Mouse (Mus musculus): ENCODE results near the gene Lbh. TPM values are rescaled to one million over a fixed set of nuclear protein-coding genes. Genes with fewer than 3 reads are reported as not detected.
A peak's percentile ranks its signal among the peaks of the same experiment; 100 is the strongest.

Gene Lbh
- polyA plus RNA-seq, 1 experiment from 2014 or later, result 2.7 TPM

- no peaks in the 10 kb centered on the region for H3K27me3 ChIP-seq
- peaks cover 3% of the 10 kb centered on the region; the same call in 1 of the 2 replicates for H3K4me1 ChIP-seq (replicated peaks)
- H3K4me3 ChIP-seq (replicated peaks), result no peak overlapping the region
- H3K36me3 ChIP-seq, result no peaks in the 10 kb centered on the region
- 94% methylated on average over 4 of the region's 4 CpGs for WGBS
- ATAC-seq (ENCODE audit: insufficient number of reproducible peaks, insufficient read depth, low FRiP score, low TSS enrichment, low read depth), result no peak
- no peak overlapping the region for H3K9ac ChIP-seq (replicated peaks)
- no peaks in the 10 kb centered on the region for H3K9me3 ChIP-seq
- H3K4me2 ChIP-seq, result no peak overlapping the region
- H3K27ac ChIP-seq, result no peak overlapping the region
Measured at GRCm38 (mm10) chr17:72960243-72960642, 42.1 kb downstream of the Lbh start.

GRCm38 (mm10) chr17:72960873-72961272 is 42.8 kb downstream of the Lbh start:
- Histone ChIP-seq H3K36me3 (no peaks in the 10 kb centered on the region), H3K4me1 (replicated peaks) (peaks cover 8% of the 10 kb centered on the region), H3K27me3 (no peaks in the 10 kb centered on the region), H3K4me2 (no peak overlapping the region), H3K27ac (no peak overlapping the region), H3K9me3 (no peaks in the 10 kb centered on the region), H3K9ac (replicated peaks) (no peak overlapping the region), H3K4me3 (replicated peaks) (no peak overlapping the region)
- ATAC-seq (ENCODE audit: insufficient number of reproducible peaks, insufficient read depth, low FRiP score, low TSS enrichment, low read depth), result no peak
- WGBS, result 90% methylated on average over 2 of the region's 2 CpGs

- Histone ChIP-seq H3K27ac (no peak overlapping the region), H3K4me3 (replicated peaks) (no peak overlapping the region), H3K9me3 (no peaks in the 10 kb centered on the region), H3K4me2 (no peak overlapping the region), H3K9ac (replicated peaks) (no peak overlapping the region), H3K27me3 (no peaks in the 10 kb centered on the region), H3K4me1 (replicated peaks) (peaks cover 16% of the 10 kb centered on the region), H3K36me3 (no peaks in the 10 kb centered on the region)
- no peak for ATAC-seq (ENCODE audit: insufficient number of reproducible peaks, insufficient read depth, low FRiP score, low TSS enrichment, low read depth)
- WGBS, result 84% methylated on average over 8 of the region's 8 CpGs
Measured at GRCm38 (mm10) chr17:72961953-72962630, 44.0 kb downstream of the Lbh start.

GRCm38 (mm10) chr17:72965687-72966086 is 47.6 kb downstream of the Lbh start:
- no peak for ATAC-seq (ENCODE audit: insufficient number of reproducible peaks, insufficient read depth, low FRiP score, low TSS enrichment, low read depth)
- WGBS, result 70% methylated on average over 5 of the region's 5 CpGs

GRCm38 (mm10) chr17:72966091-72966531 is 48.0 kb downstream of the Lbh start:
- H3K27ac ChIP-seq, result peak overlapping the region; percentile 56; the same call in 1 of the 2 replicates
- H3K4me3 ChIP-seq (replicated peaks), result no peak overlapping the region
- H3K9ac ChIP-seq (replicated peaks), result no peak overlapping the region
- H3K27me3 ChIP-seq, result no peaks in the 10 kb centered on the region
- no peaks in the 10 kb centered on the region for H3K9me3 ChIP-seq
- H3K36me3 ChIP-seq, result no peaks in the 10 kb centered on the region
- ATAC-seq (ENCODE audit: insufficient number of reproducible peaks, insufficient read depth, low FRiP score, low TSS enrichment, low read depth), result no peak
- peaks cover 16% of the 10 kb centered on the region for H3K4me1 ChIP-seq (replicated peaks)
- H3K4me2 ChIP-seq, result no peak overlapping the region
- WGBS, result 18% methylated on average over 5 of the region's 5 CpGs

More at GRCm38 (mm10) chr17:72965687-72966086, 47.6 kb downstream of the Lbh start:
- Histone ChIP-seq H3K9me3 (no peaks in the 10 kb centered on the region), H3K4me1 (replicated peaks) (peaks cover 16% of the 10 kb centered on the region), H3K4me3 (replicated peaks) (no peak overlapping the region), H3K27me3 (no peaks in the 10 kb centered on the region), H3K36me3 (no peaks in the 10 kb centered on the region), H3K9ac (replicated peaks) (no peak overlapping the region), H3K27ac (peak overlapping the region; percentile 56; the same call in 1 of the 2 replicates), H3K4me2 (no peak overlapping the region)

DNA sequence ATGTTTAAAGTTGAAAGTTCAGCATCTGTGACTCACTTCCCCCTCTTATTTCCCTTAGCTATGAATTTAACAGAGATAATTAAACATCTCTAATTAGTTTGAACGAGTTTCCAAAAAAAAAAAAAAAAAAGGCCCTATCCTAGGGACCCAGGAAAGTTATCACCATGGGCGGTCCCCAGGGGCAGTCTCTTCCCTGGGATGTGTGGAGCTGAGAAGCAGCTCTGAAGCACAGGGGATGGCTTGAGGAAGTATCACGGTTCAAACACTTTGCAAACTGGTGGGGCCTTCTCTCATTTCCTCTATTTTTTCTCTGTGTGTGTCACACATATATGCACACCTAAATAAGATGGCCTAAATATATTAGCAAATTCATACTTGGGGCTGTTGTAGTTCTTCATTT is 48.8 kb downstream of the Lbh start:
- Histone ChIP-seq H3K27ac (peak overlapping the region; percentile 53; the same call in 1 of the 2 replicates), H3K4me3 (replicated peaks) (no peak overlapping the region), H3K36me3 (no peaks in the 10 kb centered on the region), H3K4me1 (replicated peaks) (peaks cover 16% of the 10 kb centered on the region), H3K9ac (replicated peaks) (no peak overlapping the region), H3K4me2 (no peak overlapping the region), H3K9me3 (no peaks in the 10 kb centered on the region), H3K27me3 (no peaks in the 10 kb centered on the region)
- WGBS, result 33% methylated on average over 3 of the region's 3 CpGs
- ATAC-seq (ENCODE audit: insufficient number of reproducible peaks, insufficient read depth, low FRiP score, low TSS enrichment, low read depth), result peak; percentile 66

DNA sequence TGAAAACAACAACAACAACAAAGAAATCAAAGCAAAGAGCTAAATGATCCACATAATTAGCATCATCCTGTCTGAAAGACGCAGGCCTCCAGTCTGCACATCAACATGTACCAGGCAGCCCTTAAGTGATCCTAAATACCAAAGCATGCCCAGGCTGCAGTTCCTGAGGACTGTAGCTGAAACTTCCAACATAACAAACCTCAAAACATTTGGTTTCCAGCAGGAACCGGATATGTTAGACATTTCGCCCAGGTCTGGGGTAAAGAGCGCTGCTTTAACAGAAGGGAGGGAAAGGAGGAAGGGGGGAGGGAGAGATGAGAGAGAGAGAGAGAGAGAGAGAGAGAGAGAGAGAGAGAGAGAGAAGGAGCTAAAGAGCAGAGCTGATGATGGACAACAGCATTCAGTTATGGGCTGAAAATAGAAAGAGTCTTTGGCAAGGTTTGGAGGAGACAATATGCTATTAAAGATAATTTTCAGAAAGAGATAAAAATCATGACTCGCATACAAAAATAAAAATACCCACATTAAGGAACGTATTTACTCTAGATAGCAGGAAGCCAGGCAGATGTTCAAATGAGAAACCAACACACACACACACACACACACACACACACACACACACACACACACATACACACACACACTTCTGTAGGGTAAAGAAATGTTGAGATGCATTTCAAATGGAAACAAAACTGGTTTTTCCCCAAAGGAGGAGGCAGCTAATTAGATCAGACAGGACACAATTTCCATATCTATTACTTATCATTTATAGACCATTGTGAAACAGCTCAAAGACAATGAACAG is 49.5 kb downstream of the Lbh start:
- ATAC-seq (ENCODE audit: insufficient number of reproducible peaks, insufficient read depth, low FRiP score, low TSS enrichment, low read depth), result no peak
- no peaks in the 10 kb centered on the region for H3K36me3 ChIP-seq
- no peak overlapping the region for H3K9ac ChIP-seq (replicated peaks)
- H3K4me3 ChIP-seq (replicated peaks), result no peak overlapping the region
- no peak overlapping the region for H3K4me2 ChIP-seq
- H3K4me1 ChIP-seq (replicated peaks), result peaks cover 16% of the 10 kb centered on the region
- WGBS, result 55% methylated on average over 6 of the region's 6 CpGs
- H3K9me3 ChIP-seq, result no peaks in the 10 kb centered on the region
- no peaks in the 10 kb centered on the region for H3K27me3 ChIP-seq
- H3K27ac ChIP-seq, result peak overlapping the region; percentile 42; the same call in 1 of the 2 replicates

GRCm38 (mm10) chr17:72968666-72969065 is 50.6 kb downstream of the Lbh start:
- Histone ChIP-seq H3K4me2 (no peak overlapping the region), H3K27me3 (no peaks in the 10 kb centered on the region), H3K9me3 (no peaks in the 10 kb centered on the region), H3K36me3 (no peaks in the 10 kb centered on the region), H3K4me3 (replicated peaks) (no peak overlapping the region), H3K27ac (no peak overlapping the region), H3K4me1 (replicated peaks) (peaks cover 16% of the 10 kb centered on the region), H3K9ac (replicated peaks) (no peak overlapping the region)
- ATAC-seq (ENCODE audit: insufficient number of reproducible peaks, insufficient read depth, low FRiP score, low TSS enrichment, low read depth), result no peak
- whole genome bisulfite sequencing, result 79% methylated on average over 4 of the region's 4 CpGs

GRCm38 (mm10) chr17:72970631-72971161 is 52.6 kb downstream of the Lbh start:
- 80% methylated on average over 7 of the region's 7 CpGs for WGBS
- Histone ChIP-seq H3K9me3 (no peaks in the 10 kb centered on the region), H3K9ac (replicated peaks) (no peak overlapping the region), H3K4me3 (replicated peaks) (no peak overlapping the region), H3K36me3 (no peaks in the 10 kb centered on the region), H3K27ac (no peak overlapping the region), H3K27me3 (no peaks in the 10 kb centered on the region), H3K4me1 (replicated peaks) (peaks cover 10% of the 10 kb centered on the region), H3K4me2 (no peak overlapping the region)
- ATAC-seq (ENCODE audit: insufficient number of reproducible peaks, insufficient read depth, low FRiP score, low TSS enrichment, low read depth), result no peak

DNA sequence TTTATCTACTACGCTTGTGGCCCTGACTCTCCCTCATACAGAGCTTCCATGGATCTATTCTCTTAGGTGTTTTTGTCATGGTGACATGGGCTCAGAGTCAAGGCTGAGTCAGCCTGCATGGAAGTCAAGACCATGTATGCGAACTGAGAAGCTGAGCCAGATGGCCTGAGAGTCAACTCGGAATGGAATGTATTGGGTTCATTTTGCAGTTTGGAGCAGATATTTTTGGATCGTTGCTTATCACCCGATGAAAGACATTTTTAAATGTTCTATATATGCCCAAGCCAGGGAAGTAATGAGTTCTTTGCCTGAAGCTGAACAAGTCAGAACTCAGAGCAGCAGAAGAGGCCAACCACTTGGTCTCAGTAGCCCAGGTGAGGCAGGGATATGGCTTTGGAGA is 54.9 kb downstream of the Lbh start:
- Histone ChIP-seq H3K36me3 (no peaks in the 10 kb centered on the region), H3K27ac (no peak overlapping the region), H3K4me1 (replicated peaks) (no peaks in the 10 kb centered on the region), H3K9ac (replicated peaks) (no peak overlapping the region), H3K27me3 (no peaks in the 10 kb centered on the region), H3K4me2 (no peak overlapping the region), H3K4me3 (replicated peaks) (no peak overlapping the region), H3K9me3 (no peaks in the 10 kb centered on the region)
- no peak for ATAC-seq (ENCODE audit: insufficient number of reproducible peaks, insufficient read depth, low FRiP score, low TSS enrichment, low read depth)
- 88% methylated on average over 5 of the region's 5 CpGs for WGBS
